Mouse (Mus musculus) cerebellum, postnatal 4 days (tissue): ENCODE data around the gene Exoc3l4.

Source experiments
- DNase-seq, 2 experiments: peaks; one replicate each; pipeline ENCODE4 v3.0.0; 2022; ENCODE audit warnings: low spot score in 2 of 2, mixed read lengths in 1 of 2

Exoc3l4 gene

DNA sequence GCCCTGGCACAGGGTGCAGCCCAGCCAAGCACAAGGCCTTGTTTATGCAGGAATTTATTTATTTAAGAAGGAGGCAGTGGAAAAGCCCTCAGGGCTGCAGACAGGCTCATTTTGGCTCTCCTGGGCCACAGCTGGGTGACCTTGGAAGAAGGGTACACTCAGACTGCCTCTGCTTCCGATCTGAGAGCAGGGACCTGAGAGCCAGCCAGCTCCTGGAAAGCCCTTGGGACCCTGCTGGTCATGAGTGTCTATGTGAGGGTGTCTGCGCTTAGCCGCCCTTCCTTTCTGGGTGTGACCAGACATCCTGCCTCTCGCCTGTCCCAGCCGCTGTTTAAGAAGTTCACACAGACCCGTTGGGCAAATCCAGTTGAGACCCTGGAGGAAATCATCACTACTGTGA, 33.5 kb downstream of the Exoc3l4 start:
- no peak for DNase-seq

DNA sequence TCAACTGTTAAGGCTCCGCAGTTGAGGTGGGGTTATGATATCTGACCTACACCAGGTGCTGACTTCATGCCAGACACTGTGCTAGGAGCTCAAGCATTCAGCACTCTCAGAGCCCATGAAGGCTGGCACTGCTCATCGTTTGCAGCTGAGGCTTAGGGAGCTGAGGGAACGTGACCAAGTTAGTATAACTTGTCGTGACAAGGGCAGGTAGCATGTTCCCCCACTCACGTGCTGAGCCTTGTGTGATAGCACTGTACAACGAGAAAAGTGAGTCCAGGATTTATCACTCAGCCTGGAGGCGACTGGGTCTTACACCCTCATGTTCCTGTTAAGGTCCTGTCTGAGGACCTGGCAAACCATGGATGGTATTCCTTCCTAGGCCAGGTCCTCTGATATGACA, 34.7 kb downstream of the Exoc3l4 start:
- no peak for DNase-seq

DNA sequence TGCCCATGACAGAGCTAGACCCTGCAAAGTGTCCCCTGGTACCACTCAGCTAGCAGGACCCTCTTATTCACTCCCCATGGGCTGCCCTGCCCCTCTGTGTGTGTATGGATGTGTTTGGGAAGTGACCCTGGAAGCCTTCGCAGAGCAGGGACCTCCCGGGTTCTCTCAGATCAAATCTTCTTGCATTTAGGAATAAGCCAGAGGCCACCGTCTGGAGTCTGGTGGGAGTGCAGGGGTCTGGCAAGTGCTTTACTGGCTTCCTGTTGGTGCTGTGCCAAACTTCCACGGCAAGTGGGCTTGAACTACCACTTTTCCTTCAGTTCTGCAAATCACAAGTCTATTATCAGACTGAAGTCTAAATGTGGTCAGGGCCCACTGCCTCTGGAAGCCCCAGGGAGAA, 37.2 kb downstream of the Exoc3l4 start:
- peak in 1 of 2 experiments; percentile 37 for DNase-seq

DNA sequence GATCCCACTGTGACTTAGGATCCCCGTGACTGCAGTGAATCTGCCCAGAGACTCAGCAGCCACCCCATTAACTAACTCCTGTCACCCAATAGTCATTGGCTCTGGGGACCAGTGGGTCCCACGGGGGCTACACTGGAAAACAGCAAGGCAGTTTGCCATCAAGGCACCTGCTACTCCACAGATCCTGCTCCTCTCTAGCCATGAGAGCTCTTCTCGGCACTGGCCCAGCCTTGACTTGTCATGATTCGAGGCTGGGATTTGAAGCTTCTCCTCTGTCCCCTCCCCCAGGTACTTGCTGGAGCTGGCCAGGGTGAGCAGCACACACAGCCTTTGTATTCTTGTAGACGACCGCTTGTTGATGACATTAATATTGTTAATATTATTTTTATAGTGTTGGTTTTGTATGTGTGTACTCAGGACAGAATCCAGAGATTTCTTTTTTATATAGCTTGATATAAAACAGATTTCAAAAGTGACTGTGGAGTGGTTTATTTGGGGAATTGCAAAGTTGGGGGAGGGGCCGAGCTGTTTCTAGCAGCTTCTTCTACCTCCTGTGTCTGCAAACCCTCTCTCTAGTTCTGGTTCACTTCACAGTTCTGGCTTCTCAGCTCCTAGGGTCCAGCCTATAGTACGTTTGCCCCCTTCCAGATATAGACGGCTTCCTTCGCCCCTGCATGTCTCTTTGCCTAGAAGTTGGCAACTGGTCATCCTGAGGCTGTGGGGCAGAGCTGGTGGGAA, 37.9 kb downstream of the Exoc3l4 start:
- DNase-seq, result no peak

DNA sequence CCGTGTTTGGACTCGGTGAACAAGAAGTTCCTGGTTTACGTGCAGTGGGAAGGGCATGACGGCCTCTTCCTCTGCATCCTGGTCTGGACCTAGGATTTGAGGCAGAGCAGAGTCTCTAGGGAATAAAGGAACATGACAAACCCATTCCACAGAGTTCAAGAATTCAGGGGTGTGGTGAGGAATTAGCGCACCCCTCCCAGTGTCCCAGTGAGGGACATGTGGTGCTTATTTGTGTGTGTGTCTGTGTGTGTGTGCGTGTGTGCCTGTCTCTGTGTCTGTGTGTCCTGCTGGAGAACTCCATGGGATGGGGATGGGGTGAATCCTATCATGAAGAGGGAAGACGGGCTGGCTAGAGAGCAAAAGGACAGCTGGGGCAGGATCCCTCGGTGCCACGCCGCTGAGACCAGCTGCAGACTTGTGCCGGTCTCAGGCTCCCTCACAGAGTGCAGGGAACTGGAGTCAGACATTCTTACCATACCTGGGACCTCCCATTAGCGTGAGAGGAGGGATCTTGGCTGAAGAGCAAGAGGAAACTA, 38.6 kb downstream of the Exoc3l4 start:
- DNase-seq, result no peak

DNA sequence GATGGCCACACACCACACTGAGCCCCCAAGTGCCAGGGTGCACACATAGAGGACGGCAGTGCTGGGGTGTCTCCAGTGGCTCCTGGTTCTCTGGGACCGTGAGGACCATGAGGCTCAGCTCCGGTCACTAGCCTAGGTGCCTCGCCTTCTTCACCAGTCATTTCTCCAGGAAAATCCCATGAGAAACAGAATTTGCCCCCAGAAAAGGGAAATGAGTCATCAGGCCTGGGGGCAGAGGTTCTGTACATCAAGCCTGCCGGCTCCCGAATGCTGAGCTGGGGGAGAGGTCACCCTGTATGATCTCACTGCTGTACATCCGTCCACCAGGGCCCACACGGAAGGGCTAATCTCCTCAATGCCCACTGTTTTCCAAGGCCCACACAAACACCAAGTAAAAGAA, 39.0 kb downstream of the Exoc3l4 start:
- DNase-seq, result no peak

DNA sequence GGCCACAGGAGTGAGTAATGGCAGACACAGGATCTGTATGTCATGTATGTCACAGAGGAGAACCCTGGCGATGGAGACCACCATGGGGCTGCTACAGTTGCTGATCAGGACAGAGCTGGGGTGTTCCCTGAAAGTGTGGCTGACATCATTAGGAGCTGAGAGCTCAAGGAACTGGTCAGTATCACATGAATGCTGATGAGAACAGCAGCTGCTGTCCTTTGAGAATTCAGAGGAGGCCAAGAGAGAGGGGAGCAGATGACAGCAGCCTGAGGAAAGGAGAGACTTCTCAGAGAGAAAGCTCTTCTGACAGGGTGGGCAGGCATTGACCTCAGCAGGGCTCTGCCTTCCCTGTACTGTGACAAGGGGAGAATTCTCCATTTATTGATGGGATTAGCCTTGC, 40.9 kb downstream of the Exoc3l4 start:
- no peak for DNase-seq

GRCm38 (mm10) chr12:111463570-111463969, 46.8 kb downstream of the Exoc3l4 start:
- DNase-seq, result no peak

GRCm38 (mm10) chr12:111466369-111466768, 49.6 kb downstream of the Exoc3l4 start:
- no peak for DNase-seq

DNA sequence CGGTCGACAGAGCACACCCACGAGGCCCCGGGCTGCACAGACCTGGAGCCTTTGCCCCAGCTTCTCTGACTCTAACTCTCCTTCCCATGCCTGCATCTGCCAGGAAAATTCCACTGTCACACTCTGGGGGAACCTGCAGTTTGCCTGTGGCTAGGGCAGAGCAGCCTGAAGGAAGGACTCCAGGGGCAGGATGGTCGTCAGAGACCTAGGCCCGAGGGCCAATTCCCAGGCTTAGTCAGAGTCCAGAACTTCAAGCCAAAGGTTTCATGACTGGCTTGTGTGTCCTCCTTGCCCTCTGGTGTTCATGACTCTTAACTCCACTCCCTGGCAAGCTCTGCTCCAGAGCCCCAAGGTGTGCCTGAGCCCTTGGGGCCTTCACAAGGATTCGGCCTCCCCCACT, 51.4 kb downstream of the Exoc3l4 start:
- DNase-seq, result no peak

DNA sequence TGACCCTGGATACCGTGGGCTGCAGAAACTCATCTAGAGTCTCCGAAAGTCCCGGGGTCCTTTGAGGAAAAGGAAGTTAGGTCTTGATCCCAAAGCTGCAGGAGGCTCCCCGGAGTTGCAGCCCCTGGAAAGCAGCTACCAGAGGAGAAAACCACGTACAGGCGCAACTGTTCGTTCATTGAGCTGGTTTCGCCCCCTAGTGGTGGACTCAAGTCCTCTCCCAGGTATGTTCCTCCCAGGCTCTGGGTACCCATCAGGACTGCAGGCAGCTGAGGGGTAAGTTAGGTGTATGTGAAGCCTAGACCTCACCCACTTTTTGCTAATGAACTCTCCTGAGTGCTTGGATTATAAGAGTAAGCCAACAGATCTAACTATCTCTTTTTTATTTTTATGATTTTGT, 52.7 kb downstream of the Exoc3l4 start:
- DNase-seq, result peak in 1 of 2 experiments; percentile 68

GRCm38 (mm10) chr12:111471119-111471518, 54.3 kb downstream of the Exoc3l4 start:
- no peak for DNase-seq

DNA sequence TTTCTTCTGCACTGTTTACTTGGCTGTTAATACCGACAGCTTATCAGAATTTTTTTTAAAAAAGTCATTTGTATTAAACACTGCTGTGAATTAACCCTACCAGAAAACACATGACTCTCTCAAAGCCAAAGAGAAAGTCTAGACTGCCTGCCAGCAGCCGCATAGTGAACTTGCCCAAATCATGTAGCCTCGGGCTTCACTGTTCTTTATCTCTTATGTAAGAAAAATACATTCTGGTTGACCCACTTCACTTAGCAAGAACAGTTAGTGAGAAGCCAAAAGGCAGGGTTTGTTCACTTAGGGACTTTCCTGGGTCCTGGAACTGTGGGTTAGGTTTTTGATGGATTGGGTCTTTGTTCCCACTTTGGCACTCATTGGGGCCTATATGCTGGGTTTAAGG, 54.9 kb downstream of the Exoc3l4 start:
- no peak for DNase-seq

DNA sequence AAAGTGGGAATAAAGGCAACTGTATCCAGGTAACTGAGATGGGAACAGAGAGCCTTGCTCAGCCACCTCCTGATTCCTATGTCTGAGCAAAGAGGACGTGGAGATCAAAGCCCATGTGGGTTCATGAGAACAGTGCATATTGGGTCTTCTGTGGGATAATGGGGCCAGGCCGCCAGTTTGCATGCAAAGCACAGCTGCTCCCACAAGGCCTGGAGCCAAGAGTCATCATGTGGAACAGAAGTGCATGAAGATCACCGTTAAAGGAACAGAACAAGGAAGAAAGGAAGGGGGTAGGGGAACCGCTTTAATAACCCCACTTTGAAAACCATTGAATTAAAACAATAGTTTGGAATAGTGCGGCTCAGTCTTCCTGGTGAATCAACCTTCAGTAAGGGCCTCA, 56.1 kb downstream of the Exoc3l4 start:
- DNase-seq, result peak in 1 of 2 experiments; percentile 54

DNA sequence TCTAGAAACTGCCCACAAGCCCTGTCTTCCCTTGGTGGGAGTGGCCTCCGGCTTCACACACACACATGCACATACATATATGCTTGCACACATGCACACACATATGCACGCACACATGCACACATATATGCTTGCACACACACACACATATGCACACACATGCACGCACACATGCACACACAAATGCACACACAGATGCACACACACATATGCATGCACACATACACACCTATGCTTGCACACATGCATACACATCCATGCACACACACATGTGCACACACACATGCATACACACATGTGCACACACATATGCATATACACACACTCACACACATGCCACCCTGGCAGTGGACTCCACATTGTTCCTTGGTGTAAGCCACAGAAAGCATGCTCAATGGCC, 57.6 kb downstream of the Exoc3l4 start:
- no peak for DNase-seq

- peak in 1 of 2 experiments; percentile 69 for DNase-seq
These were observed 58.3 kb downstream of the Exoc3l4 start for GRCm38 (mm10) chr12:111474893-111475643.

- DNase-seq, result no peak
These were observed 62.1 kb downstream of the Exoc3l4 start for GRCm38 (mm10) chr12:111478924-111479323.

DNA sequence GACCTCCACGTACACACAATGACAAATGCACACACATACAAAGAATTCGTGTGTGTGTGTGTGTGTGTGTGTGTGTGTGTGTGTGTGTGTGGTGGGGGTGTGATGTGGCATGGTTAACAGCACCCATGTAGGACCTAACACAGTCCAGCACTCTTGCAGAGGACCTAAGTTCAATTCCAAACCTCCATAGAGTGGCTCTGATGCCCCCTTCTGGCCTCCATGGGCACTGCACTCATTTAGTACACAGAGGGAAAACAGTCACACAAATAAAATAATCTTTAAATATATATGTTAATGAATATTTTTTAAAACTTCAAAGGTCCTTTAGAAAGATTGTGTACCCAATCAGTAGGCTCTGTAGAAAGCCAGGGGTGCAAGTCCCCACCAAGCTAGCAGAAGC, 63.1 kb downstream of the Exoc3l4 start:
- DNase-seq, result peak in 1 of 2 experiments; percentile 59
